Comparison of ENCODE assay signal across 8 mouse cellular contexts in the genomic region with DNA sequence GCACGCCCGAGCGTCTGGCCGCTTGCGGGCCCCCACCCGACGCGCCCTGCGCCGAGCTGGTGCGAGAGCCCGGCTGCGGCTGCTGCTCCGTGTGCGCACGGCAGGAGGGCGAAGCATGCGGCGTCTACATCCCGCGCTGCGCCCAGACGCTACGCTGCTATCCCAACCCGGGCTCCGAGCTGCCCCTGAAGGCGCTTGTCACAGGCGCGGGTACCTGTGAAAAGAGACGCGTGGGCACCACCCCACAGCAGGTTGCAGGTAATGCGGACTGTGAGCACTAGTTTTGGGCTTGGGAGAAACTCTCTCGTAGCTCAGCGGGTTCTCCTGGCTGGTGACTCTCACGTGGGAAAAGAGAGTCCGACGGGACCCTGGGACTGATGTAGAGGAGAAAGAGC. TPM values are rescaled to one million over a fixed set of nuclear protein-coding genes. Genes with fewer than 3 reads are reported as not detected.
DNase-seq lines count a peak whose midpoint lies in the region; ATAC-seq and TF ChIP-seq lines count a peak whose summit lies in the region.

No protein-coding gene starts in this region.

- peaks cover 8% of the 10 kb centered on the region for H3K4me1 ChIP-seq in lung, postnatal 0 days (ENCODE audit: insufficient read depth, low read depth, low read length)
- 0 out of 2 replicates have a peak, but pooled peaks cover 11% of the 10 kb centered on the region for H3K4me1 ChIP-seq in heart, postnatal 0 days (ENCODE audit: control insufficient read depth, insufficient read depth)
- no peaks in the 10 kb centered on the region; the same call in 1 of the 2 replicates for H3K4me1 ChIP-seq in liver, embryonic 16.5 days (ENCODE audit: control insufficient read depth, low read depth, low read length)

- DNase-seq in cerebellum, postnatal 14 days: peak; percentile 27 to 38
- no peak for DNase-seq in cerebellum, postnatal 10 days
- no peak for DNase-seq in lung, postnatal 0 days (ENCODE audit: low spot score)
- no peak for DNase-seq in lung, postnatal 14 days
- peak; percentile 8 for DNase-seq in heart, postnatal 0 days (ENCODE audit: low spot score)
- DNase-seq in adrenal gland, postnatal 25 days: no peak

- H3K9ac ChIP-seq in lung, postnatal 0 days (replicated peaks; ENCODE audit: low read depth): no peak overlapping the region
- no peak overlapping the region for H3K9ac ChIP-seq in heart, postnatal 0 days (replicated peaks; ENCODE audit: low read depth, low read length)
- H3K9ac ChIP-seq in liver, embryonic 16.5 days (ENCODE audit: low read depth, low read length): 0 out of 2 replicates have a peak overlapping the region, but pooled peaks have one; percentile 30

- H3K27ac ChIP-seq in lung, postnatal 0 days (ENCODE audit: low read length): no peak overlapping the region
- H3K27ac ChIP-seq in heart, postnatal 0 days (ENCODE audit: low read depth): no peak overlapping the region
- H3K27ac ChIP-seq in liver, embryonic 16.5 days (ENCODE audit: low read length): no peak overlapping the region

- H3K9me3 ChIP-seq in lung, postnatal 0 days (ENCODE audit: low read length): no peaks in the 10 kb centered on the region
- H3K9me3 ChIP-seq in heart, postnatal 0 days (replicated peaks; ENCODE audit: control insufficient read depth, low read length): no peaks in the 10 kb centered on the region
- no peaks in the 10 kb centered on the region for H3K9me3 ChIP-seq in liver, embryonic 16.5 days (replicated peaks; ENCODE audit: control insufficient read depth, low read length)

- H3K36me3 ChIP-seq in lung, postnatal 0 days (ENCODE audit: insufficient read depth, low read length): no peaks in the 10 kb centered on the region
- H3K36me3 ChIP-seq in heart, postnatal 0 days (replicated peaks; ENCODE audit: control insufficient read depth, insufficient read depth, low read length): no peaks in the 10 kb centered on the region
- no peaks in the 10 kb centered on the region for H3K36me3 ChIP-seq in liver, embryonic 16.5 days (ENCODE audit: control insufficient read depth, insufficient read depth)

- peak overlapping the region; percentile 97 for H3K4me2 ChIP-seq in lung, postnatal 0 days (replicated peaks; ENCODE audit: low read depth, low read length)
- H3K4me2 ChIP-seq in heart, postnatal 0 days (ENCODE audit: low read depth, low read length): peak overlapping the region; percentile 85
- H3K4me2 ChIP-seq in liver, embryonic 16.5 days (ENCODE audit: low read depth, low read length): peak overlapping the region; percentile 61

- no peak for TF ChIP-seq EP300 in lung, postnatal 0 days (IDR thresholded peaks at IDR 0.05)
- no peak for TF ChIP-seq EP300 in heart, postnatal 0 days (IDR thresholded peaks at IDR 0.05; ENCODE audit: low read depth)

- peak; percentile 55 for ATAC-seq in lung, postnatal 0 days
- peak; percentile 58; the same call in 1 of the 2 replicates for ATAC-seq in heart, postnatal 0 days (ENCODE audit: insufficient read depth, low read depth)
- ATAC-seq in liver, embryonic 16.5 days (ENCODE audit: low read depth): no peak
- no peak for ATAC-seq in activated CD4-positive, CD25-positive, alpha-beta regulatory T cell, adult 4 months

- TF ChIP-seq CTCF in lung, postnatal 0 days (IDR thresholded peaks at IDR 0.05): no peak
- TF ChIP-seq CTCF in heart, postnatal 0 days (IDR thresholded peaks at IDR 0.05; ENCODE audit: low read depth): no peak

- WGBS in lung, postnatal 0 days: 3% methylated on average over 37 of the region's 37 CpGs
- WGBS in heart, postnatal 0 days: under 1% methylated on average over 37 of the region's 37 CpGs
- 1% methylated on average over 37 of the region's 37 CpGs for WGBS in liver, embryonic 16.5 days (ENCODE audit: insufficient replicate concordance)

- H3K4me3 ChIP-seq in lung, postnatal 0 days (ENCODE audit: low read depth, low read length): peak overlapping the region; percentile 48
- peak overlapping the region; percentile 51 for H3K4me3 ChIP-seq in heart, postnatal 0 days (ENCODE audit: low read depth, low read length)
- H3K4me3 ChIP-seq in liver, embryonic 16.5 days (ENCODE audit: low read depth, low read length): peak overlapping the region; percentile 48

- H3K27me3 ChIP-seq in lung, postnatal 0 days (replicated peaks; ENCODE audit: insufficient read depth, low read length): peaks cover 5% of the 10 kb centered on the region; the same call in 1 of the 2 replicates
- H3K27me3 ChIP-seq in heart, postnatal 0 days (ENCODE audit: control insufficient read depth, insufficient read depth, low read length): peaks cover 39% of the 10 kb centered on the region
- peaks cover 40% of the 10 kb centered on the region for H3K27me3 ChIP-seq in liver, embryonic 16.5 days (ENCODE audit: control insufficient read depth, insufficient read depth, low read depth, low read length)

RNA-seq across cellular contexts. Expression of a gene that starts 0.4 kb away (rescaled TPM):
- 51.4 and 58.5 TPM in 2 replicates for polyA plus RNA-seq in lung, postnatal 0 days (2015; fragmentation: Nextera tagmentation; extraction: Ambion mirVana)
- total RNA-seq in heart, postnatal 0 days (2014; rRNA removed; ENCODE audit: low replicate concordance): 24.1 and 140 TPM in 2 replicates
- polyA plus RNA-seq in heart, postnatal 0 days (2015; fragmentation: Nextera tagmentation; extraction: Ambion mirVana): 10.2 and 12.7 TPM in 2 replicates
- polyA plus RNA-seq in liver, embryonic 16.5 days (2015; fragmentation: Nextera tagmentation; extraction: Ambion mirVana): 13.4 and 17.9 TPM in 2 replicates
- total RNA-seq in adrenal gland, postnatal 25 days (2021): 2.6 and 5.9 TPM in 2 replicates
- not detected for polyA plus RNA-seq in activated CD4-positive, CD25-positive, alpha-beta regulatory T cell, adult 4 months (2017; shearing (Covaris generic))

RNA-seq across cellular contexts. Expression of a gene that starts 50.0 kb away (rescaled TPM):
- polyA plus RNA-seq in lung, postnatal 0 days (2015; fragmentation: Nextera tagmentation; extraction: Ambion mirVana): 30.7 and 32.6 TPM in 2 replicates
- 147 and 170 TPM in 2 replicates for total RNA-seq in heart, postnatal 0 days (2014; rRNA removed; ENCODE audit: low replicate concordance)
- polyA plus RNA-seq in heart, postnatal 0 days (2015; fragmentation: Nextera tagmentation; extraction: Ambion mirVana): 50.8 and 55.4 TPM in 2 replicates
- polyA plus RNA-seq in liver, embryonic 16.5 days (2015; fragmentation: Nextera tagmentation; extraction: Ambion mirVana): 1.0 and 1.7 TPM in 2 replicates
- 49.9 and 57.5 TPM in 2 replicates for total RNA-seq in adrenal gland, postnatal 25 days (2021)
- not detected for polyA plus RNA-seq in activated CD4-positive, CD25-positive, alpha-beta regulatory T cell, adult 4 months (2017; shearing (Covaris generic))

Comparison
In these comparisons a context has a peak if more than half of its experiments do, and no peak if none do; other contexts are left out.
1. DNase-seq: peak in cerebellum, postnatal 14 days (2 of 2) and heart, postnatal 0 days (single experiment); none in cerebellum, postnatal 10 days (0 of 2), lung, postnatal 0 days (single experiment), lung, postnatal 14 days (single experiment) and adrenal gland, postnatal 25 days (single experiment).
2. ATAC-seq: peak in lung, postnatal 0 days (single experiment) and heart, postnatal 0 days (single experiment); none in liver, embryonic 16.5 days (single experiment) and activated CD4-positive, CD25-positive, alpha-beta regulatory T cell, adult 4 months (single experiment).
3. RNA of a gene that starts 0.4 kb away (polyA plus RNA-seq): 51.4 to 58.5 TPM in lung, postnatal 0 days, 13.4 to 17.9 TPM in liver, embryonic 16.5 days and 10.2 to 12.7 TPM in heart, postnatal 0 days; not detected in activated CD4-positive, CD25-positive, alpha-beta regulatory T cell, adult 4 months; every median in the first group is over 10 times any median in the second.
4. RNA of a gene that starts 50.0 kb away (polyA plus RNA-seq): 50.8 to 55.4 TPM in heart, postnatal 0 days and 30.7 to 32.6 TPM in lung, postnatal 0 days; 1.0 to 1.7 TPM in liver, embryonic 16.5 days and not detected in activated CD4-positive, CD25-positive, alpha-beta regulatory T cell, adult 4 months; every median in the first group is over 10 times any median in the second.
5. Peak in every context shown above with its lines, with median percentiles within 50 percentile points of each other: H3K4me2 ChIP-seq and H3K4me3 ChIP-seq.